Mouse (Mus musculus): Measurements from ENCODE around the gene St6galnac4.

GRCm38 (mm10) chr2:32647366-32647765 lies 60.5 kb downstream of the St6galnac4 start:
- TF ChIP-seq CTCF (IDR thresholded peaks at IDR 0.05; ENCODE audit: extremely low read depth, insufficient read depth, low read length) (no peak), POLR2A (IDR thresholded peaks at IDR 0.05; ENCODE audit: extremely low read depth, insufficient read depth, low read length) (no peak)

All from cortical plate, adult 2 months (tissue).